Mouse (Mus musculus) ES-E14 (cell line): ENCODE results near the gene Grk5.

ENCODE experiments used
- HCFC1 ChIP-seq: IDR thresholded peaks from 2 replicates; pipeline ENCODE4 v1.6.1; 2012; ENCODE audit warnings: low read length, inconsistent platforms, borderline replicate concordance; ENCODE audit not compliant: insufficient read depth
- MAFK ChIP-seq: IDR thresholded peaks from 2 replicates; pipeline ENCODE4 v1.6.1; 2014; ENCODE audit warnings: mild to moderate bottlenecking, low read depth, low read length, inconsistent platforms; ENCODE audit not compliant: insufficient read depth
- ZC3H11A ChIP-seq: IDR thresholded peaks from 2 replicates; pipeline ENCODE4 v1.6.1; 2012; ENCODE audit warnings: low read depth, mild to moderate bottlenecking, inconsistent platforms, low read length, borderline replicate concordance

- TF ChIP-seq HCFC1, result no peak
- no peak for TF ChIP-seq MAFK
- no peak for TF ChIP-seq ZC3H11A
Observed at GRCm38 (mm10) chr19:61021939-61022566, 132.5 kb downstream of the Grk5 start.
